Mouse (Mus musculus): ENCODE measurements around the gene Gm27029.

DNA sequence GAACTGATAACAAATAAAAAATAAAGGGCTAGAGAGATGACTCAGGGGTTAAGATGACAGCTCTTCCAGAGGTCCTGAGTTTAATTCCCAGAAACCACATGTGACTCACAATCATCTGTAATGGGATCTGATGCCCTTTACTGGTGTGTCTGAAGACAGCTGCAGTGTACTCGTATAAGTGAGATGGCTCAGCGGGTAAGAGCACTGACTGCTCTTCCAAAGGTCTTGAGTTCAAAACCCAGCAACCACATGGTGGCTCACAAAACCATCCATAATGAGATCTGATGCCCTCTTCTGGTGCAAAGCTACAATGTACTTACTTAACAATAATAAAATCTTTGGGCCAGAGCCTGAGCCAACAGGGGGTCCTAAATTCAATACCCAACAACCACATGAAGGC, 9.3 kb downstream of the Gm27029 start:
- TF ChIP-seq CTCF (IDR thresholded peaks at IDR 0.05; ENCODE audit: borderline replicate concordance, control insufficient read depth, extremely low read depth, insufficient read depth, low read length, poor library complexity) (no peak), POLR2A (IDR thresholded peaks at IDR 0.05; ENCODE audit: control insufficient read depth, extremely low read depth, insufficient read depth, low read length, poor library complexity) (no peak)
